Mouse (Mus musculus) neural tube, embryonic 13.5 days (tissue): Measurements from ENCODE around the gene Nup107. TPM values are rescaled to one million over a fixed set of nuclear protein-coding genes. Genes with fewer than 3 reads are reported as not detected.
"Not testable (repeated sequence)": the region's sequence is repeated elsewhere in the genome, so short reads cannot be mapped to it uniquely, and the experiment has no call there.

Source experiments
- ATAC-seq: fragments of 200-750 bp; cut with Nextera tagmentation; 2 replicates; pipeline ENCODE4 v1.8.0; 2017; ENCODE audit warnings: low read depth, mild to moderate bottlenecking, moderate TSS enrichment, moderate library complexity
- H3K27ac ChIP-seq: fragments of 300-500 bp; sonication (generic); replicated peaks from 2 replicates; pipeline ENCODE4 v1.5.1; 2015; ENCODE audit warnings: moderate library complexity, mild to moderate bottlenecking, inconsistent platforms
- H3K27me3 ChIP-seq: fragments of 300-500 bp; sonication (generic); 2 replicates; pipeline ENCODE4 v1.6.1; 2015; ENCODE audit warnings: mild to moderate bottlenecking, inconsistent platforms
- H3K36me3 ChIP-seq: fragments of 300-500 bp; sonication (generic); 2 replicates; pipeline ENCODE4 v1.6.1; 2015; ENCODE audit warnings: mild to moderate bottlenecking, inconsistent platforms
- H3K4me1 ChIP-seq: fragments of 300-500 bp; sonication (generic); replicated peaks from 2 replicates; pipeline ENCODE4 v1.6.1; 2015; ENCODE audit warnings: inconsistent platforms
- H3K4me2 ChIP-seq: fragments of 300-500 bp; sonication (generic); 2 replicates; pipeline ENCODE4 v1.6.1; 2015; ENCODE audit warnings: inconsistent platforms, mild to moderate bottlenecking, moderate library complexity
- H3K4me3 ChIP-seq: fragments of 300-500 bp; sonication (generic); 2 replicates; pipeline ENCODE4 v1.5.1; 2015; ENCODE audit warnings: mild to moderate bottlenecking, inconsistent platforms
- H3K9ac ChIP-seq: fragments of 300-500 bp; sonication (generic); 2 replicates; pipeline ENCODE4 v1.6.1; 2015; ENCODE audit warnings: moderate library complexity, mild to moderate bottlenecking, inconsistent platforms
- H3K9me3 ChIP-seq: fragments of 300-500 bp; sonication (generic); 2 replicates; pipeline ENCODE4 v1.6.1; 2016; ENCODE audit warnings: inconsistent platforms
- WGBS: fragments of 180-500 bp; shearing (Covaris S2); methylation state at CpG from one replicate; pipeline ENCODE4 v1.1.7; 2015; 5-methylcytosine and 5-hydroxymethylcytosine counted together
- polyA plus RNA-seq: library from polyadenylated mRNA; unstranded; fragments of >200 nt; fragmentation: Nextera tagmentation; extraction: Ambion mirVana; gene quantifications from 2 replicates; pipeline ENCODE4 v1.2.1, GENCODE M21; 2015

The Nup107 gene
- polyA plus RNA-seq, 1 experiment from 2014 or later: 36.3 TPM

GRCm38 (mm10) chr10:117724804-117725361 lies 67.6 kb downstream of the Nup107 start:
- H3K27me3 ChIP-seq: no peaks in the 10 kb centered on the region
- H3K4me3 ChIP-seq: no peak overlapping the region
- 94% methylated on average over 3 of the region's 3 CpGs for WGBS
- ATAC-seq: no peak
- no peak overlapping the region for H3K9ac ChIP-seq
- H3K4me2 ChIP-seq: no peak overlapping the region
- H3K9me3 ChIP-seq: no peaks in the 10 kb centered on the region
- H3K27ac ChIP-seq: no peak overlapping the region
- no peaks in the 10 kb centered on the region for H3K4me1 ChIP-seq
- H3K36me3 ChIP-seq: no peaks in the 10 kb centered on the region

GRCm38 (mm10) chr10:117724136-117724718 lies 68.3 kb downstream of the Nup107 start:
- no peaks in the 10 kb centered on the region for H3K9me3 ChIP-seq
- WGBS: 80% methylated on average over 5 of the region's 5 CpGs
- H3K9ac ChIP-seq: no peak overlapping the region
- no peaks in the 10 kb centered on the region for H3K27me3 ChIP-seq
- no peak overlapping the region for H3K27ac ChIP-seq
- no peak overlapping the region for H3K4me3 ChIP-seq
- no peak overlapping the region for H3K4me2 ChIP-seq
- no peaks in the 10 kb centered on the region for H3K36me3 ChIP-seq
- no peak for ATAC-seq
- H3K4me1 ChIP-seq: no peaks in the 10 kb centered on the region

- no peak overlapping the region for H3K9ac ChIP-seq
- H3K4me2 ChIP-seq: no peak overlapping the region
- no peaks in the 10 kb centered on the region for H3K9me3 ChIP-seq
- H3K27ac ChIP-seq: 0 out of 2 replicates have a peak overlapping the region, but pooled peaks have one; percentile 1
- no peak for ATAC-seq
- H3K4me1 ChIP-seq: peaks cover 9% of the 10 kb centered on the region
- H3K27me3 ChIP-seq: no peaks in the 10 kb centered on the region
- no peak overlapping the region for H3K4me3 ChIP-seq
- 64% methylated on average over 19 of the region's 19 CpGs for WGBS
- no peaks in the 10 kb centered on the region for H3K36me3 ChIP-seq
Measured at GRCm38 (mm10) chr10:117718161-117719119, 74.1 kb downstream of the Nup107 start.

GRCm38 (mm10) chr10:117717583-117717982 lies 74.9 kb downstream of the Nup107 start:
- Histone ChIP-seq H3K36me3 (no peaks in the 10 kb centered on the region), H3K4me2 (no peak overlapping the region), H3K9me3 (no peaks in the 10 kb centered on the region), H3K27me3 (no peaks in the 10 kb centered on the region), H3K27ac (no peak overlapping the region), H3K4me3 (no peak overlapping the region), H3K4me1 (peaks cover 9% of the 10 kb centered on the region), H3K9ac (no peak overlapping the region)
- WGBS: 13% methylated on average over 4 of the region's 4 CpGs
- ATAC-seq: no peak

GRCm38 (mm10) chr10:117716686-117717085 lies 75.8 kb downstream of the Nup107 start:
- H3K4me2 ChIP-seq: no peak overlapping the region
- no peak overlapping the region for H3K9ac ChIP-seq
- ATAC-seq: no peak
- H3K36me3 ChIP-seq: no peaks in the 10 kb centered on the region
- peaks cover 9% of the 10 kb centered on the region for H3K4me1 ChIP-seq
- WGBS: 83% methylated on average over 3 of the region's 3 CpGs
- no peaks in the 10 kb centered on the region for H3K9me3 ChIP-seq
- H3K27me3 ChIP-seq: no peaks in the 10 kb centered on the region
- no peak overlapping the region for H3K4me3 ChIP-seq
- H3K27ac ChIP-seq: no peak overlapping the region

GRCm38 (mm10) chr10:117715654-117716053 lies 76.9 kb downstream of the Nup107 start:
- not testable (repeated sequence) for H3K27me3 ChIP-seq, H3K9ac ChIP-seq, H3K27ac ChIP-seq, H3K36me3 ChIP-seq, H3K9me3 ChIP-seq, H3K4me3 ChIP-seq, ATAC-seq, H3K4me2 ChIP-seq
- WGBS: 85% methylated on average over 1 of the region's 1 CpGs
- peaks cover 15% of the 10 kb centered on the region for H3K4me1 ChIP-seq

GRCm38 (mm10) chr10:117714928-117715500 lies 77.5 kb downstream of the Nup107 start:
- ATAC-seq: no peak
- Histone ChIP-seq H3K4me1 (peaks cover 15% of the 10 kb centered on the region), H3K9ac (no peak overlapping the region), H3K27ac (no peak overlapping the region), H3K36me3 (no peaks in the 10 kb centered on the region), H3K9me3 (no peaks in the 10 kb centered on the region), H3K27me3 (no peaks in the 10 kb centered on the region), H3K4me2 (no peak overlapping the region), H3K4me3 (no peak overlapping the region)
- 78% methylated on average over 4 of the region's 4 CpGs for WGBS

- 92% methylated on average over 3 of the region's 3 CpGs for WGBS
- Histone ChIP-seq H3K27ac (no peak overlapping the region), H3K27me3 (no peaks in the 10 kb centered on the region), H3K36me3 (no peaks in the 10 kb centered on the region), H3K4me3 (no peak overlapping the region), H3K4me1 (peaks cover 20% of the 10 kb centered on the region), H3K4me2 (no peak overlapping the region), H3K9ac (no peak overlapping the region), H3K9me3 (no peaks in the 10 kb centered on the region)
- no peak for ATAC-seq
Measured at GRCm38 (mm10) chr10:117714048-117714545, 78.4 kb downstream of the Nup107 start.

- no peak overlapping the region for H3K4me2 ChIP-seq
- H3K27me3 ChIP-seq: no peaks in the 10 kb centered on the region
- ATAC-seq: no peak
- H3K4me1 ChIP-seq: peaks cover 26% of the 10 kb centered on the region
- H3K4me3 ChIP-seq: no peak overlapping the region
- 95% methylated on average over 8 of the region's 8 CpGs for WGBS
- no peak overlapping the region for H3K9ac ChIP-seq
- no peak overlapping the region for H3K27ac ChIP-seq
- no peaks in the 10 kb centered on the region for H3K36me3 ChIP-seq
- H3K9me3 ChIP-seq: no peaks in the 10 kb centered on the region
Measured at GRCm38 (mm10) chr10:117713466-117713865, 79.0 kb downstream of the Nup107 start.

GRCm38 (mm10) chr10:117712871-117713270 lies 79.6 kb downstream of the Nup107 start:
- H3K4me1 ChIP-seq: peaks cover 22% of the 10 kb centered on the region
- no peak overlapping the region for H3K4me2 ChIP-seq
- no peaks in the 10 kb centered on the region for H3K27me3 ChIP-seq
- WGBS: 92% methylated on average over 9 of the region's 9 CpGs
- H3K4me3 ChIP-seq: no peak overlapping the region
- H3K9ac ChIP-seq: no peak overlapping the region
- no peak overlapping the region for H3K27ac ChIP-seq
- ATAC-seq: no peak
- peaks cover under 1% of the 10 kb centered on the region; the same call in 1 of the 2 replicates for H3K36me3 ChIP-seq
- no peaks in the 10 kb centered on the region for H3K9me3 ChIP-seq

- H3K4me1 ChIP-seq: peaks cover 23% of the 10 kb centered on the region
- H3K4me2 ChIP-seq: no peak overlapping the region
- H3K27ac ChIP-seq: no peak overlapping the region
- no peaks in the 10 kb centered on the region for H3K9me3 ChIP-seq
- peaks cover 6% of the 10 kb centered on the region; the same call in 1 of the 2 replicates for H3K36me3 ChIP-seq
- no peak overlapping the region for H3K9ac ChIP-seq
- no peaks in the 10 kb centered on the region for H3K27me3 ChIP-seq
- no peak for ATAC-seq
- WGBS: 88% methylated on average over 9 of the region's 9 CpGs
- no peak overlapping the region for H3K4me3 ChIP-seq
Measured at GRCm38 (mm10) chr10:117712191-117712754, 80.2 kb downstream of the Nup107 start.
